Mouse (Mus musculus) lung, postnatal 0 days (tissue): ENCODE measurements around the gene Sema6d.

Experiments
- CTCF ChIP-seq: IDR thresholded peaks from 2 replicates; pipeline ENCODE4 v1.5.1; 2016; ENCODE audit warnings: antibody characterized with exemption, mild to moderate bottlenecking
- EP300 ChIP-seq: IDR thresholded peaks from 2 replicates; pipeline ENCODE4 v1.6.1; 2016; ENCODE audit warnings: antibody characterized with exemption, mild to moderate bottlenecking, control low read depth

GRCm38 (mm10) chr2:124668431-124668830, 578.7 kb downstream of the Sema6d start:
- no peak for TF ChIP-seq EP300
- TF ChIP-seq CTCF = no peak
